Mouse (Mus musculus) mature B cell (primary cell): ENCODE results near the gene Sh2b2.

Experiments
- in situ Hi-C: fragments of 300-500 bp; cut with MboI; formaldehyde crosslinking; loops from 2 replicates; pipeline ENCODE4 v1.14.3; 2019

Gene Sh2b2

DNA sequence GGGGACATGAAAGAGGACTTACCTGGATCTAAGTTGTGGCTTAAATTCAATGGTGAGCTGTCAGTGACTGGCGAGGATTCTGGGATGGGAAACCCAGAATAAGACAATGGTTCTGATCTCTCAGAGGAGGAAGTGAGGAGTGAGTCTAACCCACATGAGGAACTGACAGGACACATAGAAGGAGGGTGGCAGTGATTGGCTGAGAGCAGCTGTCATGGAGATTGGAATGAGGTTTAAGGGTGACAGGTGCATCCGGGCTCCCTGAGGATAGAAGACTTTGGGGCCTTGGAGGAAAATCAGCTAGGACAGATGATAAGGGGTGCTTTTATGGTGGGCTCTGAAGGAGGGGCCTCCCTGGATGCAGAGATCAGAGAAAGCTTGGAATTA, at the start of gene Sh2b2:
TSS of gene Sh2b2 (minus strand) at position 105 of the 387 bp plus-strand sequence.
- in situ Hi-C loops = no loop called here

DNA sequence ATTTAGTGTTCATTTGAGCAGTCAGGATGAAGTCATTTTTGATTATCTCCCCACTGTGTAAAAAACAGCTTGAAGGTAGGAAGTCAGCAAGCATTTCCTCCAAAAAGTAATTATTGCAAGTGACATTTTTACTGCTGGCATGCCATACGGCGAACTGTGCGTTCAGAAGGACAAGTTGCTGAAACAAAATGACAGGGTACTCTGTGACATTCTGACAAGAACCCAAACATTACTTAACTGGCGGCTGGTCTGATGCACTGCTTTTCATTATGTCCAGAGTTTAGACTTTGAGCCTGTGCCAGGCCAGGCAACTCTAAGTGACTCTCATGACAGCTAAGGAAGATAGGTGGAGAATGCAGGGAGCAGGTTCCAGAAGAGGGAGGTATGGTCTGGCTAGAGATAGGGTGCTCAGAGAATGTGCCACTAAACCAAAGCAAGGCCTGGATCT, 46.6 kb upstream of the Sh2b2 start:
- in situ Hi-C loops = no loop called here

DNA sequence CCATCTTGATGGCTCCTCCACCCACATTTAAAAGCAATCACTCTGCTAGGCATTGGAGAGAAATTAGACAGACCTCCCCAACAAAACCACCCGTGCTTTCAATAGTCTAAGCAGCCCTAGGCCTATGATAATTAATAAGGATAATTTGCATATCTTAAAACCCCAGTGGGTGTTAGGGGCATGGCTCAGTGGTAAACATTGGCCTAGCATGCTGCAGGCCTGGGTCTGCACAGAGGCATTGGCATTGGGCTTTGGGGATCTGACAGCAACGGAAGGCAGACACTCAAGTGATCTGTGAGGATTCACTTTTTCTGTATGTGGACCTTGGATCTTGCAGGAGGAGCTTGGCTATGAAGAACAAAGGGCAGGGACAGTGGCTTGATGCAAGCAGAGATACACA, 46.0 kb upstream of the Sh2b2 start:
- in situ Hi-C loops = no loop called here

DNA sequence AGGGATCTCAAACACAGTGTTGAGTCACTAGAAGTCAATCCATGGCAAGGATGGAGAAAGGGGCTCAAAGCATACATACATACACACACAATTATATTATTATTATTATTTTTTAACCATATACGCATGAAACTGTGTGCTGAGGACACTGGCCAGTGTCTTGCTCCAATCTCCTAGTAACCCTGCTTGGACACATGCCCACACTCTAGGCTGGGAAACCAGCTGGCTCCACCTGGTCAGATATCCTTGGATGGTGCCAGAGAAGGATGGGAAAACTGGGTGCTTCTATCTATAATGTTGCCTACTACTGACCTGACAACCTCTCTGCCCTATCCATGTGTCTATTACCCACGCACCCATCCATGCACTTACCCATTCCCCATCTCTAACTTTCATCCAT, 45.2 kb upstream of the Sh2b2 start:
- in situ Hi-C loops = no loop called here

DNA sequence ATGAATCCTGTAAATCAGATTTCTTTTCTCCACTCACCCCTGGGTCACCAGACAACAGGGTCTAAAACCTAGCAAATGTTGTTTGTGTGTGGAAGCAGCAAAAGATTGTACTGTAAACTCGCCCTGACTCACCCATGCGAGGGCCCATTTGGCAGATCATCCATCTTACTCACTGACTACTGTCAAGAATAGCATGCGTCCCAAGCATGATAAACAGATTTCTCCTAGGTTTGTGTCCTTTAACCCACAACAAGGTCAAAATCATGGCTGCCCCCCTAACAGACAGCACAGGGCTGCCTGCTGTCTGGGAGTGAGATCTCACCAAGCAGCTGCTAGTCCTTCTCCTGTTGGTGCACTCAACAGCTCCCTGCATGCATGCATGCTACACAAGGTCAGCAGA, 43.4 kb upstream of the Sh2b2 start:
- in situ Hi-C loops = no loop called here

DNA sequence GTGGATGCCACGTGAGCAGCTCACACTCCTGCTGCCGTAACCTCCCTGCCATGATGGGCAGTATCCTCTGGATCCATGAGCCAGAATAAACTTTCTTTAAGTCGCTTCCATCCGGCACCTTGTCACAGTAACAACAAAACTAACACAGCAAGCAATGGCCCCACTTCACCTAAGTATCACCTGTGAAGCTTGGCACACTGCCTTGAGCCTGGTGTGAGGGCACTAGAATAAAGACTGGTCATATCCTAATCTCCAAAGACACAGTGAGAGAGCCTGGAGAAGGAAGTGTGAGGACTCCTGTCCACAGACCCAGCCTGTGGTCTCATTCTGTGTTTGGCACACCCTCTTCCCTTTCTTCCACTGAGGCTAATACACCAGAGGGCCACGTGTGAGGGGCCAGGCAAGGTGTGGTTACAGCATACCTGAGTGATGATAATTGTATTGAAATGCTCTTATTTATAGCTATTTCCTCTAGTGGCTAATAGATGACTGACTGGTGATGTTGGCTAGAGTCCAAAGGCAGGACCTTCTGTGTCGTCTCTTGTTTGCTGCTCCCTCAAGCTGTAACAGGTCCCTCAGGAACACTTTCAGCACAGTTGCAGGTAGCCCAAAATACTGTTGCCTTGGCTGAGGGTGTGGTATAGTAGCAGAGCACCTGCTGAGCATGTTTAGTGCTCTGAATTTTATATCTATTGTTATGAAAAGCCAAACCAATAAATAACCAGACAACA, 42.2 kb upstream of the Sh2b2 start:
- in situ Hi-C loops = no loop called here

DNA sequence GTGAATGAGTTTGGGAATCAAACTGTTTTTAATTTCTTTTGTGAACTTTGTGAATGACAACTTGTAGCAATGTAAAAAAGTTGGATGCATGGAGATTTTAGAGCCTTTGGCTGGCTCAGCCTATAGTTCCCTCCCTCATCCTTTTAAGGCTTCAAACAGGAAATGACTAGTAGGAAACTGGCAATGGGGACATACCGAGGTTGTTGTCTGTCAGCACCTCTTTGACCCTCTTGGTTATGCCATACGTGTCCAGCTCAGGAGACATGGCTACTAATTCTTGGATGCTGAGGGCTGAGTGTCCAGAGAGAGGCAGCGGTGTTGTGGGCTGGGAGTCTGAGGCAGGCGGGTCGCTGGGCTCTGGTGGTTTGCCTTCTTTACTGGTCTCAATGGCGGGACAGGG, 40.2 kb upstream of the Sh2b2 start:
- in situ Hi-C loops = no loop called here

DNA sequence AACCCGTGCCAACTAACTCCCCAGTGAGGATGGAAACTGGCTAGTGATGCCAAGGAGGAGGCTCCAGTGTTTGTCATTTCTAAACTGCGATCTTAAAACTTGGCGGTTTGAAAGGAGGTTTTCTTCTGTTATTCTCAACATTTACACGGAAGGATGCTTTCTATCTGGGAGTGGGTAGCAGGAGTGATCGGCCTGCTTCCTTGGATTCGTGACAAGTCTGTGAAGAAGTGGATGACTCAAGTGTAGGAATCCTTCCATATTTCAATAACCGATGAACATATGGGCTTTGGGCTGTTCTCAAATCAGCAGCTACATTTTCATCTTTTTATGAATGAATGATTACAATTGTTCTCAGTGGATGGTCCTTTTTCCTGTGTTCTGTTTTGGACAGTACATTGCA, 38.8 kb upstream of the Sh2b2 start:
- in situ Hi-C loops = no loop called here

DNA sequence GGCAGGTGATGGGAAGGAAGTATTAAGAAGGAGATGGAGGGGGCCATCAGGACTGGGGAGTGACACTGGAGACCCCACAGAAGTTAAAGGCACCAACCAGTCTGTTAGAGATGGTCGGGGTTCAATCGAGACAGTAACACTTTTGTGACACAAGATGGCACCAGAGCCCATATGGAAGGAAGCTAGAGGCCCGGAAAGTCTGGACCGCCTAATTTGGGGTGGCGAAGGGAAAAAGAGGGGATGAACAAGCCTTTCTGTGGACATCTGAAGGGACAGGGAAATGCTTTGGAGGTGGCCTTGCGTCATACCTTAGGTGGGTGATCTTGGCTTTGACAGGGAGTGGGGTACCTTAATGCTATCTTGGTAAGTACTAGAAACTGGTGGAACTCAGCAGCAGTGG, 35.0 kb upstream of the Sh2b2 start:
- in situ Hi-C loops = no loop called here

DNA sequence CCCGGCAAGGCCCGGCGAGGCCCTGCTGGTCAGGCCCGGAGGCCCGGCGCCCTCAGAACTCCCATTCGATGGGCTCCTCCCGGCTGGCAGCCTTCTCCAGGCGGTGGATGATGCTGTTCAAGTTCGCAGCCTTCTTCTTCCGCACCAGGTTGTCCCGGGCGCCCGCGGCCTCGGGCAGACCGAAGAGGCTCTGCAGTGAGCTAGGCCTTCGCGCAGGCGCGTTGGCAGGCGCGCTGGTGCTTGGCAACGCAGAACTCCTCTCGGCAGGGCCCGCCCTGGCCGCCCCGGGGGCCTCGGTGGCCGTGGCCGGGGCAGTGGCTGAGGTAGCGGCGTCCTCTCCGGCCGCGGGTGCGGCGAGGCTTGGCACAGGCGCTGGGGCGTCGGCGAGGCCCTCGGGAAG, 28.4 kb upstream of the Sh2b2 start:
- in situ Hi-C loops = no loop called here

DNA sequence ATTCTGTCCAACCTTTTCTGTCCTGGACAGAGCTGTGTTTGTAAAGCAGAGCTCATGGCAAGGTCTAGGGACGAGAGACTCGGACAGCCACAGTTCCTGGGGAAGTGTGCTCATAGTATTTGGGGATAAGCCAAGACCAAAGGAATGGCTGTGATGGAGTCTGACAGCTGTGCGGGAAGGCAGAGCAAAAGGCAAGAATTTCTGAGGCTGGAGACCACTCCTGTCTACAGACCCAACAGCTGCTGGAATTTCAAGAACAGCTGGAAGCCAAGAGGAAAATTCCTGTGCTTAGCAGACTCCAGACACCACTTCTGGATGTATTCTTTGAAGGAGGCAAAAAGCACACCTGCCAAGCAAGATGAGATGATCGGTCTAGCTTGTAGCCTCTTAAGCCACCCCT, 23.6 kb upstream of the Sh2b2 start:
- in situ Hi-C loops = no loop called here

DNA sequence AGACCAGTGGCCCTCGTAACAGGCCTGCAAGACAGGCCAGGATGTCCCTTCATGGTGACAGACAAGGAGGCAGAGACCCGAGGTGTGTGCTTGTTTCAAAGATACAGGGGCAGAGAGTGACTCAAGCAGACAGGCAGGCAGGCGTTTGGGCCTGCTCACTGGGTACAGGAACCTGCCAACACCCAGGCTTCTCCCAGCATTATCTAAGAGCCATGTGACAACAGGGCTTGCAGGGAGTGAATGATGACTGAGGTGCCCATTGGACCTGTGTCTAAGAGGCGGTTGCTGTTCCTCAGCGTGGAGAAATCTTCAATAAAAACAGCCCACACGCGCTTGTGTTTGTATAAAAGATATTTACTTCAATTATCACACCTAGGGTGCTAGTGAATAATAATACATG, 19.7 kb upstream of the Sh2b2 start:
- in situ Hi-C loops = no loop called here

DNA sequence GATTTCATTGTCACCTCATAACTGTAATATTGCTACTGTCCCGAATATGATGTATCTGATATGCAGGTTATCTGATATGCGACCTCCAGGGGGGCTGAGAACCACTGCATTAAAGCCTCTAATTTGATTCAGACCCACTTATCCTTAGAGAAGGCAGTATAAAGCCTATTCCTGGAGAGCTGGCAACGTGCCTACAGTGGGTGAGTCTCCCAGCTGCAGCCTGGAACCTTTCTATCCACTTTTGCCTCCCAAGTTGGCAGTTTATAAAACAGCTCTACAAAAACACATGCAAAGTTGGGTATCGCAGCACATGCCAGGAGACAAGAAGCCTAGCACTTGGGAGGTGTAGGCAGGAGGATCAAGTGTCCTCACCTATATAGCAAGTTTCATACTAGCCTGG, 17.0 kb upstream of the Sh2b2 start:
- in situ Hi-C loops = no loop called here

DNA sequence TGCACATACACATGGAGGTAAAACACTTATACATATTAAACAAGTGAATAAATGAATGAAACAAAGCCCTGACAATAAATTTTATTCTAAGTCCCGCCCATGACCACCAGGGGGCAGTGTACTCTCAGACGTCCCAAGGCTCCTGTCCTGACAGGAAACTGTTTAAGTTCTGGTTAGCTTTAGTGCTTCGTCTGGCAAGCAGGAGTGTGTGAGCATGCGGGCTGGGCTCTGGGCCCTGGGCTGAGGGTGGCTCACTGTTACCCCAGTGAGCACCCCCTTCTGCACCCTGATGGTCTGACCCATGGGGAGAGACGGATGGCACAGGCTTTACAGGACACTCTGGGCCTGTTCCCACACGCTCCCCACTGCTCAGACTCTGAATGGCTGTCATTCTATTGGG, 12.6 kb upstream of the Sh2b2 start:
- in situ Hi-C loops = no loop called here

DNA sequence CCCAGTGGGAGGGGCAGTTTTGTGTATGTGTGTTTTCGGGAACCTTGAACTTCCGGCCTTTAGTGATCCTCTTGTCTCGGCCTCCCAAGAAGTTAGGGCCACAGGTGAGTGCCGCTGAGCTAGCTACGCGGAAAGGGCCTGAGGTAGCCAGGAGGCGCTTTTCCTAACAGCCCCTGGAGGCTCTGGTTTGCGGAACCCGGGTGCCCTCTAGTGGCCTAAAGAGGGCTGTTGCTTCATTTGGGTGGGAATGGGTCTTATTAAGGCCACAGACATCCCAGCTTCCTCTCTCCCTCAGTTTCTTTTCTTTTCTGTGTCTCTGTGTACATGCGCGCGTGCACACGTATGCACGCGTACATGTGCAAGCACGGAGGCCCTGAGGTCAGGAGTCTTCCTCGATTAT, 6.5 kb upstream of the Sh2b2 start:
- in situ Hi-C loops = loop anchor here (5.0 kb wide), 1 partner anchor 56 kb away; the partner anchor contains the start of gene Prkrip1

DNA sequence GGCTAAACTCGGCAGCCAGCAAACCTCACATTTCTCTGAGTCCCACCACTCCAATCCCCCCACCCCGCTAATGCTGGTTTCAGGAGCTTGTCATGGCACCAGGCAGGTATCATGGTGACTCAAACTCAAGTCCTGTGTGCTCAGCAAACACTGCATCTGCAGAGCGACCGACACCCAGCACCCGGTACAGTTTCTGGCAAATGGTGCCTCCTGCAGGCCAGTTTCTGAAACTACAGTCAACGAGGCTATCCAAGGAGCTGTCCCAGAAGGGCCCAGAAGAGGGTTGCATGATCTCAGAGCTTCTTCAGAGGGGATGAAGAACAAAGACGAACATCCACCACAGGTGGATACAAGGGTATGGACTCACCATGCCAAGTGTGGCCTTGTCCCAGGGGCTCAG, 4.6 kb upstream of the Sh2b2 start:
- in situ Hi-C loops = loop anchor here (5.0 kb wide), 1 partner anchor 54 kb away; the partner anchor contains the start of gene Prkrip1

DNA sequence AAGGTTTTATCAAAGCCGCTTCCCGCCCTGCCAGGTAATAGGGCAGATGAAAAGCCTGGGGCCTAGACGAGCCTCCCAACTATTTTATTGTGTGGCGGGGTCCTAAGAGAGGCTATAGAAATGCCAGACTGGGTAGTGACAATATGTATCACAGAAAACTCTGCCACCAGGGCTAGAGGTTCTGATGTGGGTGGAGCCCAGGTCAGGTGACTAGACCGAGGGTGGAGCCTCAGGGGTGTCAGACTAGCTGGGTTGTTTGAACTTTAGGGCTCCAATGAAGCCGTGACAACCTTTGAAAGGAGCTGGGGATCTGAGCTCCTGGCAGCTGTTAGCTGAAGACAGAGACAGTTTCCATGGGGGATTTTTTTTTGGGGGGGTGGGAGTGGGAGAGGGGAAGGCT, 2.1 kb upstream of the Sh2b2 start:
- in situ Hi-C loops = no loop called here

DNA sequence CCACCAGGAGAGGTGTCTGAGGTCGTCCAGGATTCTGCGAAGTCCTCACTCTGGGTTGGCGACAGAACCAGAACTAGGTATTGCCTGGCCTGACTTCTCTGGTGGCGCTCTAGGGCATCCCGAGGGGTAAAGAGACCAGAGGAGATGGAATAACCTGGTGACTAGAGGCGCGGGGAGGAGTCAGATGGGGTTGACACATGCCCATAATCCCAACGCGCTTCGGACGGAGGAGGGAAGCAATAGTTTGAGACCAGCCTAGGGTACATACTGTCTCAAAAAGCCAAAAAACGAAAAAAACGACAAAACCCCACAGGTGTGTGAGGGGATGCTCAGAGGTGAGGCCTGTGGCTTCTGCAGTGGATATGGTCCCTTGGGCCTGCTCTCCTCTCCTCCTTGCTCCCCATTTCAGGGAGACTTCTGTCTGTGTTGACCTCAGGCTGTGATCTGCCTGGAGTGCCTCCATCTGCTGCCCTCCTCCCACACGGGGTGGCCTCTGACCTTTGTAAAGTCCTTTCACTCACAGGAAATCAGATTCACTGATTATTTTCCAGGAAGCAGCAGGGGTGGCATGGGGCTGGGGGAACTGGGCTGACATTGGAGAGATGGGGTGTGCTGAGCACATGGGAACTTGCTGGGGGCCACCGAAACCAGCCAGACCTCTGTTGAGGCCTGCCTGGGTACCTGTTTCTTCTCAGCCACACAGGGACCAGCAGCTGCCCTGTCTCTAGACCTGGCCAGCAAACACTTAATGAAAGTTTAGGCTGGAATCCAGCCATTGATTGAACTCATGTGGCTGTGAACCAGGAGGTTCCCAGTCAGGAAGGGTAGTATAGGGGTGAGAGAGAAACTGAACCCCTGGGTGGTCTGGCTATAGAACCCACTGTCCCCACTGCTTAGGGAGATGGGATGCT, 560 bp downstream of the Sh2b2 start:
- in situ Hi-C loops = no loop called here

DNA sequence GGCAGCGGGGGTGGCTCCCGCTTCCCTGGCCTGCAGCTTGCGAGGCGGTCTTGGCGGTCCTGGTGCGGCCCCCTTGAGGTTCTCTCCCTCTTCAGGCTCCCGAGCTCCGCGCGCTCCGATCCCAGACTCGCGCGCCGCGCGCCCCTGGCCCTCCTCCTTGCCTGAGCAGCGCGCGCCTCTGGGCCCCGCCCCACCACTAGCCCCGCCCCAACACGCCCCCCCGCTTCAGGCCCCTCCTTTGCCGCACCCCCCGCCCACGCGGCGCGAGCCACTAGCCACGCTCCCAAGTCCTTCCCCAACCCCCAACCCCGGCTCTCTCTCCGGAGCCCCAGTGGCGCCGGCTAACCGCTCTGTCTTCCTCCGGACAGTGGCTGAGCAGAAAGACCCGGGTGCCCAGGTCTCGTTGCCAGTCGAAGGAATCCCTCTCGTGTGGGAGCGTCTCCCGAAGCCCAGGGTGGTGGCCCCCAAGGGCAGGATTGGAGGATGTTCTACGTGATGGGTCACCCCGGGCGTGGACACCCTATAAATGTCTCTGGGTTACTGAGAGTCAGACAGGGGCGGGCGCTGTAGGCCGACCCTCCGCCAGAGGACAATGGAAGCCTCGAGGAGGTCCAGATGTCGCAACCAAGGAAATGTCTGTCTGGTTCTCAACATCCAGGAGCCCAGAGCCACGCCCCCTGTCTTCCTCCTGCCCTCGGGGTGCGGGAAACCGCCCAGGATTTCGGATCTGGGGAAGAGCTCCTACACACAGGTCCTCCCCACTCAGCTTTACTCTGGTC, 1.4 kb downstream of the Sh2b2 start:
- in situ Hi-C loops = no loop called here

DNA sequence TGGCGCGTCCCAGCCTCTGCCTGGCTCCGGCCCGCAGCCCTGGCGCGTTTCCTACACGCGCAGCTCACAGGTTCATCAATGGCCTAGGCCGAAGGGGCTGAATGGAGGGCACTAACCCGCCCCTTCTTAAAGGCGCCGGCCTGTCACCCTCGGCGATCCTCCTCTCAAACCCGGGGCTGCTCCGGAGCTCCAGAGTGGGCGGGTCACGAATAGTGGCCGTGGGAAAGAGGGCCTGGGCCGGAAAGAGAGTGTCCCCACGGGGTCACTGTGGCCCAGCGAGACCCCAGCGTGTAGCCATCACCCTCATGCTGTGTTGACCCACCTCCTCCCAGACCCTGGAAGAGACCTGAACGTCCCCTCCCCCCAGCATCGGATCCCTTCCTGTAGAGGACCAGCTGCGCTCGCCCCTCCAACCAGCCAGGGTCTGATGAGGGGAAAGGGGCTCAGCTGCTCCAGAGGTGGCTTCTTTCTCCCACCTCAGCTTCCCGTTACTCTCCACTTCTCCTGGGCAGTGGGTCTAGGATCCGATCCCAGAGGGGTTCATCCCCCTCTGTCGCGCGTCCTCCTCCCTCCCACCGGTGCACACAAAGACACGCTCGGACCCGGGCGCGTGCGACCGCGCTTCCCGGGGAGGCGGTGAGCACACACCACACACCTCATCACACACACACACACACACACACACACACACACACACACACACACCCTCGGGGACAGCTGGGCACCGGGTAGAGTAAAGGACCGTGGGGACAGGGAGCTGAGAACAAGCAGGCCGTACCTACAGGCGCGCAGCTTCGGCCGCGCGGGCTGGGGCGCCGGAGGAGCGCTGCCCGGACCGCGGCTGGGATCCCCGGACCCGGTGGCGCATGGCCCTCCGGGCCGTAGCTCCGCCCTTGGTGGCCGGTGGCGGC, 2.2 kb downstream of the Sh2b2 start:
- in situ Hi-C loops = no loop called here

DNA sequence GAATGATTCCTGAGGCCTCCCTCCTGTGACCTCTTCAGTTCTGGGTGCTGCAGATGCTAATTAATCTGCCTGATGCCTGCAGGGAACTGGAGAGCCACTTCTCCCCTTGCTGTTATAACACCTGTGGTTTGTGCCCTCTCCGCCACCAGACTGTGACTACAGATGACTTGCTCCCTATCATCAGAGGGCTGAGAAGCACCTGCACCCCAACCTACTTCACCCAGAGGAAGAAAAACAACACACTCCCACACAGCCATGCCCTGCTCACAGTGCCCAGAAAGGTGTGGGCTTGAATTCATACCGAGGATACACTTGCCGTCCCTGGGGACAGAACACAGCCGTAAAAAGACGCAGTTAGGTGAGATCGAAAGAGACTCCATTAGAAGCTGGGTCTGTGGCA, 5.2 kb downstream of the Sh2b2 start:
- in situ Hi-C loops = no loop called here
